Mouse (Mus musculus) kidney, embryonic 16.5 days (tissue): Measurements from ENCODE around the gene Nudt8. TPM values are rescaled to one million over a fixed set of nuclear protein-coding genes. Genes with fewer than 3 reads are reported as not detected.
"Not testable (repeated sequence)": the region's sequence is repeated elsewhere in the genome, so short reads cannot be mapped to it uniquely, and the experiment has no call there.

Experiments
- ATAC-seq: fragments of 200-750 bp; cut with Nextera tagmentation; 2 replicates; pipeline ENCODE4 v1.8.0; 2017; ENCODE audit warnings: moderate TSS enrichment; ENCODE audit not compliant: low FRiP score, low TSS enrichment
- H3K27ac ChIP-seq: fragments of 300-500 bp; sonication (generic); 2 replicates; pipeline ENCODE4 v1.5.1; 2014; ENCODE audit warnings: low read length
- H3K27me3 ChIP-seq: fragments of 300-500 bp; sonication (generic); 2 replicates; pipeline ENCODE4 v1.6.1; 2014; ENCODE audit warnings: low read length, control low read depth, mixed read lengths; ENCODE audit not compliant: insufficient read depth
- H3K36me3 ChIP-seq: fragments of 300-500 bp; sonication (generic); 2 replicates; pipeline ENCODE4 v1.6.1; 2014; ENCODE audit warnings: low read length, control low read depth, mixed read lengths; ENCODE audit not compliant: insufficient read depth
- H3K4me1 ChIP-seq: fragments of 300-500 bp; sonication (generic); 2 replicates; pipeline ENCODE4 v1.6.1; 2014; ENCODE audit warnings: low read length, control low read depth, mixed read lengths; ENCODE audit not compliant: insufficient read depth
- H3K4me2 ChIP-seq: fragments of 300-500 bp; sonication (generic); replicated peaks from 2 replicates; pipeline ENCODE4 v1.6.1; 2014; ENCODE audit warnings: low read depth, low read length
- H3K4me3 ChIP-seq: fragments of 300-500 bp; sonication (generic); 2 replicates; pipeline ENCODE4 v1.5.1; 2014; ENCODE audit warnings: mild to moderate bottlenecking, low read length
- H3K9ac ChIP-seq: fragments of 300-500 bp; sonication (generic); replicated peaks from 2 replicates; pipeline ENCODE4 v1.6.1; 2014; ENCODE audit warnings: low read length
- H3K9me3 ChIP-seq: fragments of 300-500 bp; sonication (generic); 2 replicates; pipeline ENCODE4 v1.6.1; 2016; ENCODE audit warnings: low read length, control low read depth
- WGBS: fragments of 180-500 bp; shearing (Covaris S2); extraction: QIAGEN DNeasy Blood & Tissue Kit; methylation state at CpG from one replicate; pipeline ENCODE4 v1.1.7; 2014; 5-methylcytosine and 5-hydroxymethylcytosine counted together
- polyA plus RNA-seq: library from polyadenylated mRNA; unstranded; fragments of >200 nt; fragmentation: Nextera tagmentation; extraction: Ambion mirVana; gene quantifications from 2 replicates; pipeline ENCODE4 v1.2.1, GENCODE M21; 2015

The Nudt8 gene
- polyA plus RNA-seq, 1 experiment from 2014 or later, result 39.8 TPM

GRCm38 (mm10) chr19:3961805-3962204 lies 38.6 kb upstream of the Nudt8 start:
- ATAC-seq, H3K27ac ChIP-seq, H3K4me2 ChIP-seq, H3K9me3 ChIP-seq, H3K4me3 ChIP-seq, H3K9ac ChIP-seq, H3K27me3 ChIP-seq, H3K4me1 ChIP-seq, H3K36me3 ChIP-seq: not testable (repeated sequence)
- WGBS, result 82% methylated on average over 6 of the region's 6 CpGs

- no peak for ATAC-seq
- Histone ChIP-seq H3K9me3 (0 out of 2 replicates have a peak, but pooled peaks cover 3% of the 10 kb centered on the region), H3K36me3 (no peaks in the 10 kb centered on the region), H3K9ac (no peak overlapping the region), H3K4me1 (no peaks in the 10 kb centered on the region), H3K27ac (no peak overlapping the region), H3K4me2 (no peak overlapping the region), H3K4me3 (no peak overlapping the region), H3K27me3 (no peaks in the 10 kb centered on the region)
- 10% methylated on average over 2 of the region's 2 CpGs for WGBS
Measured at GRCm38 (mm10) chr19:3962469-3962868, 37.9 kb upstream of the Nudt8 start.

GRCm38 (mm10) chr19:3964030-3964429 lies 36.4 kb upstream of the Nudt8 start:
- no peak for ATAC-seq
- Histone ChIP-seq H3K9ac (no peak overlapping the region), H3K4me2 (no peak overlapping the region), H3K36me3 (no peaks in the 10 kb centered on the region), H3K4me3 (no peak overlapping the region), H3K27ac (no peak overlapping the region), H3K4me1 (no peaks in the 10 kb centered on the region), H3K27me3 (no peaks in the 10 kb centered on the region), H3K9me3 (0 out of 2 replicates have a peak, but pooled peaks cover 3% of the 10 kb centered on the region)
- WGBS, result 67% methylated on average over 4 of the region's 4 CpGs

- no peak for ATAC-seq
- no peak overlapping the region for H3K9ac ChIP-seq
- H3K36me3 ChIP-seq, result no peaks in the 10 kb centered on the region
- H3K4me3 ChIP-seq, result no peak overlapping the region
- H3K4me1 ChIP-seq, result 0 out of 2 replicates have a peak, but pooled peaks cover 3% of the 10 kb centered on the region
- no peak overlapping the region for H3K27ac ChIP-seq
- no peaks in the 10 kb centered on the region for H3K27me3 ChIP-seq
- no peak overlapping the region for H3K4me2 ChIP-seq
- WGBS, result 70% methylated on average over 11 of the region's 11 CpGs
- H3K9me3 ChIP-seq, result no peaks in the 10 kb centered on the region
Measured at GRCm38 (mm10) chr19:3966330-3967075, 33.9 kb upstream of the Nudt8 start.

- no peak overlapping the region for H3K9ac ChIP-seq
- WGBS, result 73% methylated on average over 3 of the region's 3 CpGs
- no peak overlapping the region for H3K4me2 ChIP-seq
- H3K27ac ChIP-seq, result no peak overlapping the region
- H3K9me3 ChIP-seq, result no peaks in the 10 kb centered on the region
- no peaks in the 10 kb centered on the region for H3K27me3 ChIP-seq
- 0 out of 2 replicates have a peak, but pooled peaks cover 5% of the 10 kb centered on the region for H3K4me1 ChIP-seq
- ATAC-seq, result no peak
- H3K36me3 ChIP-seq, result no peaks in the 10 kb centered on the region
- H3K4me3 ChIP-seq, result no peak overlapping the region
Measured at GRCm38 (mm10) chr19:3967258-3967657, 33.1 kb upstream of the Nudt8 start.

- Histone ChIP-seq H3K4me3 (no peak within 1 kb of the TSS), H3K36me3 (no peaks in the 10 kb centered on the region), H3K9me3 (no peaks in the 10 kb centered on the region), H3K4me2 (no peak within 1 kb of the TSS), H3K27me3 (no peaks in the 10 kb centered on the region), H3K27ac (no peak within 1 kb of the TSS), H3K4me1 (0 out of 2 replicates have a peak, but pooled peaks cover 6% of the 10 kb centered on the region), H3K9ac (no peak within 1 kb of the TSS)
- 14% methylated on average over 9 of the region's 9 CpGs for WGBS
- ATAC-seq, result no peak
Measured at GRCm38 (mm10) chr19:3972229-3972628, 28.2 kb upstream of the Nudt8 start, which contains the start of gene Aldh3b2. Gene Aldh3b2 (plus strand): TSS chr19:3972328.

GRCm38 (mm10) chr19:3974608-3975007 lies 25.8 kb upstream of the Nudt8 start:
- 85% methylated on average over 6 of the region's 6 CpGs for WGBS
- not testable (repeated sequence) for H3K4me1 ChIP-seq, H3K36me3 ChIP-seq, ATAC-seq, H3K4me3 ChIP-seq, H3K27ac ChIP-seq, H3K27me3 ChIP-seq, H3K4me2 ChIP-seq, H3K9ac ChIP-seq, H3K9me3 ChIP-seq

- Histone ChIP-seq H3K27ac (no peak overlapping the region), H3K9me3 (no peaks in the 10 kb centered on the region), H3K4me3 (no peak overlapping the region), H3K4me1 (0 out of 2 replicates have a peak, but pooled peaks cover 3% of the 10 kb centered on the region), H3K36me3 (no peaks in the 10 kb centered on the region), H3K4me2 (no peak overlapping the region), H3K27me3 (peaks cover 3% of the 10 kb centered on the region; the same call in 1 of the 2 replicates), H3K9ac (no peak overlapping the region)
- WGBS, result 80% methylated on average over 2 of the region's 2 CpGs
- ATAC-seq, result no peak
Measured at GRCm38 (mm10) chr19:3975866-3976265, 24.5 kb upstream of the Nudt8 start.

- WGBS, result 9% methylated on average over 4 of the region's 4 CpGs
- ATAC-seq, result peak; percentile 76
Measured at GRCm38 (mm10) chr19:3980309-3980708, 20.1 kb upstream of the Nudt8 start.

GRCm38 (mm10) chr19:3980917-3981316 lies 19.5 kb upstream of the Nudt8 start:
- H3K27ac ChIP-seq, result no peak overlapping the region
- no peak overlapping the region for H3K4me3 ChIP-seq
- H3K4me1 ChIP-seq, result peaks cover 26% of the 10 kb centered on the region
- WGBS, result 73% methylated on average over 9 of the region's 9 CpGs
- H3K4me2 ChIP-seq, result no peak overlapping the region
- ATAC-seq, result no peak
- H3K36me3 ChIP-seq, result no peaks in the 10 kb centered on the region
- no peak overlapping the region for H3K9ac ChIP-seq
- H3K27me3 ChIP-seq, result peaks cover 3% of the 10 kb centered on the region; the same call in 1 of the 2 replicates
- H3K9me3 ChIP-seq, result no peaks in the 10 kb centered on the region

More at GRCm38 (mm10) chr19:3980309-3980708, 20.1 kb upstream of the Nudt8 start:
- H3K27me3 ChIP-seq, result peaks cover 3% of the 10 kb centered on the region; the same call in 1 of the 2 replicates
- H3K36me3 ChIP-seq, result no peaks in the 10 kb centered on the region
- H3K4me2 ChIP-seq, result no peak overlapping the region
- no peaks in the 10 kb centered on the region for H3K9me3 ChIP-seq
- H3K9ac ChIP-seq, result 0 out of 2 replicates have a peak overlapping the region, but pooled peaks have one; percentile 8
- no peak overlapping the region for H3K4me3 ChIP-seq
- H3K4me1 ChIP-seq, result peaks cover 20% of the 10 kb centered on the region
- no peak overlapping the region for H3K27ac ChIP-seq
